Mouse (Mus musculus) neural tube, embryonic 15.5 days (tissue): ENCODE measurements around the gene 4921511M17Rik. TPM values are rescaled to one million over a fixed set of nuclear protein-coding genes. Genes with fewer than 3 reads are reported as not detected.
"Not testable (repeated sequence)": the region's sequence is repeated elsewhere in the genome, so short reads cannot be mapped to it uniquely, and the experiment has no call there.

Source experiments
- ATAC-seq: fragments of 200-750 bp; cut with Nextera tagmentation; 2 replicates; pipeline ENCODE4 v1.8.0; 2017; ENCODE audit warnings: mild to moderate bottlenecking, moderate TSS enrichment, moderate library complexity; ENCODE audit not compliant: low FRiP score
- H3K27ac ChIP-seq: fragments of 300-500 bp; sonication (generic); replicated peaks from 2 replicates; pipeline ENCODE4 v1.5.1; 2015; ENCODE audit warnings: mild to moderate bottlenecking, inconsistent platforms
- H3K27me3 ChIP-seq: fragments of 300-500 bp; sonication (generic); replicated peaks from 2 replicates; pipeline ENCODE4 v1.6.1; 2015; ENCODE audit warnings: inconsistent platforms
- H3K36me3 ChIP-seq: fragments of 300-500 bp; sonication (generic); 2 replicates; pipeline ENCODE4 v1.6.1; 2015; ENCODE audit warnings: inconsistent platforms
- H3K4me1 ChIP-seq: fragments of 300-500 bp; sonication (generic); 2 replicates; pipeline ENCODE4 v1.6.1; 2015; ENCODE audit warnings: inconsistent platforms
- H3K4me2 ChIP-seq: fragments of 300-500 bp; sonication (generic); 2 replicates; pipeline ENCODE4 v1.6.1; 2015; ENCODE audit warnings: inconsistent platforms, mild to moderate bottlenecking, moderate library complexity
- H3K4me3 ChIP-seq: fragments of 300-500 bp; sonication (generic); replicated peaks from 2 replicates; pipeline ENCODE4 v1.5.1; 2015; ENCODE audit warnings: mild to moderate bottlenecking, inconsistent platforms
- H3K9ac ChIP-seq: fragments of 300-500 bp; sonication (generic); replicated peaks from 2 replicates; pipeline ENCODE4 v1.6.1; 2015; ENCODE audit warnings: mild to moderate bottlenecking, inconsistent platforms
- H3K9me3 ChIP-seq: fragments of 300-500 bp; sonication (generic); replicated peaks from 2 replicates; pipeline ENCODE4 v1.6.1; 2016; ENCODE audit warnings: inconsistent platforms
- WGBS: fragments of 180-500 bp; shearing (Covaris S2); methylation state at CpG from one replicate; pipeline ENCODE4 v1.1.7; 2015; ENCODE audit warnings: mixed read lengths; 5-methylcytosine and 5-hydroxymethylcytosine counted together
- polyA plus RNA-seq: library from polyadenylated mRNA; unstranded; fragments of >200 nt; fragmentation: Nextera tagmentation; extraction: Ambion mirVana; gene quantifications from 2 replicates; pipeline ENCODE4 v1.2.1, GENCODE M21; 2015

Gene 4921511M17Rik
- not detected in 2 replicates for polyA plus RNA-seq

DNA sequence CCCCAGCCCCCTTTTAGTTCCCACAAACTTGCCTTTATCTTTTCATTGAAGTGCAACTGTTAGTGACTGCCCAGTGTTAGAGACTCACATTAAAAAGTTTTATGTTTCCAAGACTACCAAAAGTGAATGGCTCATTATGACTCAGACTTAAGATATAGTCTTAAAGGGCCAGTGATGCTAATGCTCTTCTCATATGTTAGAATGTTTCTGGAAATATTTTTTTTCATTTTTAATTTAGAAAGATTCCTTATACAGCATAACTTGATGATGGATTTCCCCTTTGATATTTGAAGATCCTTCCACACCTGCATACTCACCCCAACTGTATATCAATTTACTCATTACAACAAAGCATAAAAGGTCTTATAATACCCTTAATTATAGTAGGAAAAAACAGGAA, at the start of gene 4921511M17Rik:
4921511M17Rik (minus strand) TSS at position 101 of the 400 bp plus-strand sequence.
- H3K9ac ChIP-seq, H3K27ac ChIP-seq, H3K9me3 ChIP-seq, H3K4me1 ChIP-seq, H3K4me3 ChIP-seq, H3K36me3 ChIP-seq, H3K4me2 ChIP-seq, H3K27me3 ChIP-seq, ATAC-seq: not testable (repeated sequence)

DNA sequence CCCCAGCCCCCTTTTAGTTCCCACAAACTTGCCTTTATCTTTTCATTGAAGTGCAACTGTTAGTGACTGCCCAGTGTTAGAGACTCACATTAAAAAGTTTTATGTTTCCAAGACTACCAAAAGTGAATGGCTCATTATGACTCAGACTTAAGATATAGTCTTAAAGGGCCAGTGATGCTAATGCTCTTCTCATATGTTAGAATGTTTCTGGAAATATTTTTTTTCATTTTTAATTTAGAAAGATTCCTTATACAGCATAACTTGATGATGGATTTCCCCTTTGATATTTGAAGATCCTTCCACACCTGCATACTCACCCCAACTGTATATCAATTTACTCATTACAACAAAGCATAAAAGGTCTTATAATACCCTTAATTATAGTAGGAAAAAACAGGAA, 21.3 kb upstream of the 4921511M17Rik start, which contains the start of gene Gm10057:
Gm10057 (minus strand) TSS at position 101 of the 400 bp plus-strand sequence.
- H3K27me3 ChIP-seq, H3K36me3 ChIP-seq, H3K4me1 ChIP-seq, ATAC-seq, H3K9ac ChIP-seq, H3K27ac ChIP-seq, H3K4me2 ChIP-seq, H3K9me3 ChIP-seq, H3K4me3 ChIP-seq: not testable (repeated sequence)

DNA sequence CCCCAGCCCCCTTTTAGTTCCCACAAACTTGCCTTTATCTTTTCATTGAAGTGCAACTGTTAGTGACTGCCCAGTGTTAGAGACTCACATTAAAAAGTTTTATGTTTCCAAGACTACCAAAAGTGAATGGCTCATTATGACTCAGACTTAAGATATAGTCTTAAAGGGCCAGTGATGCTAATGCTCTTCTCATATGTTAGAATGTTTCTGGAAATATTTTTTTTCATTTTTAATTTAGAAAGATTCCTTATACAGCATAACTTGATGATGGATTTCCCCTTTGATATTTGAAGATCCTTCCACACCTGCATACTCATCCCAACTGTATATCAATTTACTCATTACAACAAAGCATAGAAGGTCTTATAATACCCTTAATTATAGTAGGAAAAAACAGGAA, 21.1 kb downstream of the 4921511M17Rik start, which contains the start of gene Samt1:
Samt1 (minus strand) TSS at position 101 of the 400 bp plus-strand sequence.
- not testable (repeated sequence) for H3K4me3 ChIP-seq, H3K9ac ChIP-seq, H3K4me2 ChIP-seq, H3K36me3 ChIP-seq, ATAC-seq, H3K27me3 ChIP-seq, H3K9me3 ChIP-seq, H3K4me1 ChIP-seq, H3K27ac ChIP-seq

DNA sequence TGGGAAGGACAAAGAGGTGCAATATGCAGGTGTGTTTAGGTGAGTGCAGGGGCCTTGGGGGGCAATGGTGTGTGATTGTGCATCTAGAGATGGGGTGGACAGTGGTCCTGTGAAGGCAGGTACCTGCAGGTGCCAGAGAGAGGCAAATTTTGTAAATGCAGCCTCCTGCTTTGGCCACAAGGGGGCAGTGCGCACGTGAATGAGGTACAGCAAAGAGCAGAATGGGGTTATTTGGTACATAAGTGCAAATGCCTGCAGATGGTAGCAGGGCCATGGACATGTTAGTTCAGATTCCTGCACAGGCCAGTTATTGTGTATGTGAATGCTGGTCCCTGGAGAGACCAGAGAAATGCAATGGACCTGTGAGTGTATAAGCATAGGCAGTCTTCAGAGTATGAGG, 56.7 kb downstream of the 4921511M17Rik start:
- no CpG with 5 or more reads among the region's 2 CpGs for WGBS
- not testable (repeated sequence) for H3K4me1 ChIP-seq, H3K4me2 ChIP-seq, H3K9ac ChIP-seq, H3K27me3 ChIP-seq, H3K36me3 ChIP-seq, H3K27ac ChIP-seq, ATAC-seq, H3K4me3 ChIP-seq, H3K9me3 ChIP-seq

DNA sequence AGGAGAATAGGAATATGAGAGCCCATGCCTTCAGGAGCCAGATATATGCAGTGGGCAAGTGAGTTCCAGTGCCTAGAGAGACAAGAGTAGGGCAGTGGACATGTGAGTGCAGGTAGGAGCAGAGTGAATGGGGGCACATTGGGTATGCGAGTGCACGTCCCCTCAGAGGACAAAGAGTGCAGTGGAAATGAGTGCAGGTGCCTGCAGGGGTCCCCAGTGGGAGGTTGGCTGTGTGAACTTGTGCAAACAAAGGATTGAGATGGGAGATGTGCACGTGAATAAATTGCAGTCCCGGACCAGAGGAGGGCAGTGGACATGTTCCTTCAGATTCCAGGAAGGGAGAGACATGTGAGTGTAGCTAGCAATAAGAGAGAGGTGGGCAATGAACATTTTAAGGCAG, 57.2 kb downstream of the 4921511M17Rik start:
- ATAC-seq, H3K4me1 ChIP-seq, H3K27me3 ChIP-seq, H3K27ac ChIP-seq, H3K9ac ChIP-seq, H3K36me3 ChIP-seq, H3K4me3 ChIP-seq, H3K4me2 ChIP-seq, H3K9me3 ChIP-seq: not testable (repeated sequence)
- 16% methylated on average over 4 of the region's 4 CpGs for WGBS

DNA sequence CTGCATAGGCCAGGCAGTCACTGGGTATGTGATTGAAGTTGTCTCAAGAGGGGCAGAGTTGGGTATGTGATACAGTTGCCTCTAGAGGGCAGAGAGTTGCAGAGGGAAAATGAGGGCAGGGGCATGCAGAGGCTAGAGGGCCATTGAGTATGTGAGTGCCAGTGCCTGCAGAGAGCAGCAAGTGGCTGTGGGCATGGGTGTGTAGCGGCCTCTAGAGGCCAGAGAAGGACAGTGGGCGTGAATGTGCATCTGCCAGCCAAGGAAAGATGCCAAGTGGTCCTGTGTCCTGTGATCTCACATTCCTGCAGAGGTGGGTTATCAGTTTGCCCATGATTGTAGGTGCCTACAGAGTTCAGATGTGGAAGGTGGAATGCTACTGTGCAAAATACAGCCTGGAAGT, 59.2 kb downstream of the 4921511M17Rik start:
- Histone ChIP-seq H3K4me1 (no peaks in the 10 kb centered on the region), H3K27me3 (no peaks in the 10 kb centered on the region), H3K4me3 (no peak overlapping the region), H3K9ac (no peak overlapping the region), H3K4me2 (no peak overlapping the region), H3K9me3 (no peaks in the 10 kb centered on the region), H3K36me3 (no peaks in the 10 kb centered on the region), H3K27ac (no peak overlapping the region)
- WGBS, result 4% methylated on average over 2 of the region's 2 CpGs
- no peak for ATAC-seq

Other genes starting within 250 kb of the 4921511M17Rik start
- 26.2 and 26.5 TPM in 2 replicates for gene Spin2c, start 201.6 kb downstream of the 4921511M17Rik start, polyA plus RNA-seq
- not detected in 2 replicates for gene Samt1, start 21.2 kb downstream of the 4921511M17Rik start, polyA plus RNA-seq
- gene Gm10057, start 21.2 kb upstream of the 4921511M17Rik start, polyA plus RNA-seq, result not detected in 2 replicates
- not detected in 2 replicates for gene Gm15140, start 86.9 kb upstream of the 4921511M17Rik start, polyA plus RNA-seq